Mouse (Mus musculus): ENCODE results near the gene Mrps18c. TPM values are rescaled to one million over a fixed set of nuclear protein-coding genes. Genes with fewer than 3 reads are reported as not detected.

Gene Mrps18c
- polyA plus RNA-seq (2014; fragmentation: Nextera tagmentation; extraction: Ambion mirVana): 152 and 184 TPM in 2 replicates

DNA sequence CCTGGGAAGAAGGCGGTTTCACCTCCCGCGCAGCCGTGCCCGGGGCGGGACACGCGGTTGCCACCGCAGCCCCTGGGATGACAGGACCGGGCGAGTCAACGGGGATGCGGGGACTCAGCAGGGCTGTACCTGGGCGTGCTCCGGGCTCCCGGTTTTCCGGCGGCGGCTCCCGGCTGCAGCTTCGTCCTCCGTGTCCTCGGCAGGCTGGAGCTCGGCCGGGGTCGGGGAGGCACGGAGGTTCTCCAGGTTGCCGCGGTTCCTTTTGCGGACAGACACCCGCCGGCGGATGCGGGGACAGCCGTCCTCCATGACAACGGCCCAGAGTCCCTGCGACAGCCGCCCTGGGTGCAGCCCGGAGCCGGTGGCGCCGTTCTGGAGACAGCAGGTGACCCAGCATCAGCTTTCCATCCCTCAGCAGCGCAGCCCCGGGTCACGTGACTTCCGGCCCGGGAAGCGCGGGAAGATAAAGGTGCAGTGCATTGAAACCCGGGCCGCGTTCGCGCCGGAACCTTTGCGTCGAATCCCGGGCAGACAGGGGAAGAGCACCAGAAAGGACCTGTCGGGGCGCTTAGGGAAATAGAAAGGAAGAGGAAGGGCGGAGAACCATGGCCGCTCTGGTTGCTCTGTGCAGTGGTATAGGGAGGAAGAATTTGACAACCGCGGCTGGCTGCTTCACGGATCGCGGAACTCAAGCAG is at the start of gene Mrps18c, which contains the start of gene Helq:
Gene Mrps18c (plus strand): TSS at position 463 of the 696 bp plus-strand sequence.
Gene Helq (minus strand): TSS at position 434 of the 696 bp plus-strand sequence.
- Histone ChIP-seq H3K4me2 (ENCODE audit: low read depth, low read length) (peak within 1 kb of the TSS; percentile 88), H3K4me1 (ENCODE audit: control insufficient read depth, insufficient read depth, low read length) (peaks cover 14% of the 10 kb centered on the region; the same call in 1 of the 2 replicates), H3K36me3 (ENCODE audit: control insufficient read depth, insufficient read depth, low read length) (peaks cover 33% of the 10 kb centered on the region), H3K9ac (replicated peaks; ENCODE audit: low read depth, low read length) (peak within 1 kb of the TSS; percentile 87), H3K27me3 (ENCODE audit: control insufficient read depth, insufficient read depth, low read length) (no peaks in the 10 kb centered on the region), H3K27ac (ENCODE audit: low read depth, low read length) (peak within 1 kb of the TSS; percentile 67; the same call in 1 of the 2 replicates), H3K4me3 (ENCODE audit: low read depth, low read length) (peak within 1 kb of the TSS; percentile 80), H3K9me3 (ENCODE audit: control insufficient read depth, low read length) (no peaks in the 10 kb centered on the region)
- ATAC-seq (ENCODE audit: low read depth): peak; percentile 98
- WGBS: under 1% methylated on average over 67 of the region's 67 CpGs

DNA sequence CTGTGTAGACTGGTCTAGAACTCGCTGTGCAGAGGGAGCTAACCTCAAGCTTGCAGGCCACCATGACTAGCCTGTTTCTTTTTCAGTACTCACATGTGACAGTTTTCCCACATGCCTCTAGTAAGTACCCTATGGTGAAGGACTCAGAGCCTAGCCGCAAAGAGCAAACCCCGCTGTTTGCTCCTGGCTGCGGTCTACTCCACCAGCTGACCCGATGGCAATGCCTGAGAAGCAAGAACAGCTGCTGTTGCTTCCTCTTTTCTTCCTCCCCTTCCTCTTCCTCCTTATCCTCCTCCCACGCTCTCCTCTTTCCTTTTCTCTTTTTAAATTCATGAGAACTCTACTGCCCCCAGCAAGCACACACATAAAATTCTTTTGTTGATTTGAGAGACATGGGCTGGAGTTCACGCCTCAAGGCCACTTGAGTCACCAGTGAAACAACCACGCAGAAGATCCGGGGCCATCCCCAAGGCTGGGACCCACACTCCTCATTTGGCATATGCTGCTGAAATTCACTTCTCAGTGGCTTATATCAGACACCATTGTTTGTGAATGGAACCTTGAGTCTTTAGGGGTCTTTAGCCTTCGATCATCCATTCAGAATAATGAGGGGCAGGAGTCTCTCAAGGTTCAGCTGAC is 47.7 kb upstream of the Mrps18c start:
- Histone ChIP-seq H3K27me3 (ENCODE audit: control insufficient read depth, insufficient read depth, low read length) (no peaks in the 10 kb centered on the region), H3K9ac (replicated peaks; ENCODE audit: low read depth, low read length) (no peak overlapping the region), H3K9me3 (ENCODE audit: control insufficient read depth, low read length) (no peaks in the 10 kb centered on the region), H3K27ac (ENCODE audit: low read depth, low read length) (no peak overlapping the region), H3K36me3 (ENCODE audit: control insufficient read depth, insufficient read depth, low read length) (no peaks in the 10 kb centered on the region), H3K4me2 (ENCODE audit: low read depth, low read length) (no peak overlapping the region), H3K4me3 (ENCODE audit: low read depth, low read length) (no peak overlapping the region), H3K4me1 (ENCODE audit: control insufficient read depth, insufficient read depth, low read length) (no peaks in the 10 kb centered on the region)
- WGBS: 85% methylated on average over 10 of the region's 10 CpGs
- no peak for ATAC-seq (ENCODE audit: low read depth)

DNA sequence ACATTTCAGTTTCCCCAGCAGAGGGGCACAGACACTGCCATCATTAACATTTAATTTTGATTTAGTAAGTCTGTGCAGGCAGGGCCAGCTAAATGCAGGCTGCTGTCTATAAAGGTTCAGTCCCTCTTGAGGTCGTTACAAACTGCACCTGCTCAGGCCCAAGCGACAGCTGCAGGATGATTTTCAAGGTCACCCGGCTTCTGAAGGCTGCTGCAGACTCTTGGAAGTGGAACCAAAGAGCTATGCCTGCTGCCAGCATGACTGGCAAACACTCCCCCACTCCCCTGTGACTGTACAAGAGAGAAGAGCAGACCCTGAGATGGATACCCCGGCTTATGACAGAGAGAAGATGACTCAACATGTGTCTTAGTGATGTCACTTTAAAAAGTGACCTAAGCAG is 46.8 kb upstream of the Mrps18c start:
- H3K9ac ChIP-seq (replicated peaks; ENCODE audit: low read depth, low read length): no peak overlapping the region
- no peaks in the 10 kb centered on the region for H3K4me1 ChIP-seq (ENCODE audit: control insufficient read depth, insufficient read depth, low read length)
- no peak overlapping the region for H3K27ac ChIP-seq (ENCODE audit: low read depth, low read length)
- H3K4me2 ChIP-seq (ENCODE audit: low read depth, low read length): no peak overlapping the region
- no peaks in the 10 kb centered on the region for H3K27me3 ChIP-seq (ENCODE audit: control insufficient read depth, insufficient read depth, low read length)
- H3K36me3 ChIP-seq (ENCODE audit: control insufficient read depth, insufficient read depth, low read length): no peaks in the 10 kb centered on the region
- H3K9me3 ChIP-seq (ENCODE audit: control insufficient read depth, low read length): no peaks in the 10 kb centered on the region
- H3K4me3 ChIP-seq (ENCODE audit: low read depth, low read length): no peak overlapping the region
- WGBS: 40% methylated on average over 4 of the region's 4 CpGs
- no peak for ATAC-seq (ENCODE audit: low read depth)

GRCm38 (mm10) chr5:100753407-100753806 is 45.0 kb upstream of the Mrps18c start:
- no peaks in the 10 kb centered on the region for H3K27me3 ChIP-seq (ENCODE audit: control insufficient read depth, insufficient read depth, low read length)
- WGBS: 31% methylated on average over 7 of the region's 7 CpGs
- H3K9me3 ChIP-seq (ENCODE audit: control insufficient read depth, low read length): no peaks in the 10 kb centered on the region
- no peak overlapping the region for H3K27ac ChIP-seq (ENCODE audit: low read depth, low read length)
- no peak overlapping the region for H3K9ac ChIP-seq (replicated peaks; ENCODE audit: low read depth, low read length)
- no peak overlapping the region for H3K4me2 ChIP-seq (ENCODE audit: low read depth, low read length)
- no peak for ATAC-seq (ENCODE audit: low read depth)
- H3K4me3 ChIP-seq (ENCODE audit: low read depth, low read length): no peak overlapping the region
- H3K36me3 ChIP-seq (ENCODE audit: control insufficient read depth, insufficient read depth, low read length): no peaks in the 10 kb centered on the region
- no peaks in the 10 kb centered on the region for H3K4me1 ChIP-seq (ENCODE audit: control insufficient read depth, insufficient read depth, low read length)

DNA sequence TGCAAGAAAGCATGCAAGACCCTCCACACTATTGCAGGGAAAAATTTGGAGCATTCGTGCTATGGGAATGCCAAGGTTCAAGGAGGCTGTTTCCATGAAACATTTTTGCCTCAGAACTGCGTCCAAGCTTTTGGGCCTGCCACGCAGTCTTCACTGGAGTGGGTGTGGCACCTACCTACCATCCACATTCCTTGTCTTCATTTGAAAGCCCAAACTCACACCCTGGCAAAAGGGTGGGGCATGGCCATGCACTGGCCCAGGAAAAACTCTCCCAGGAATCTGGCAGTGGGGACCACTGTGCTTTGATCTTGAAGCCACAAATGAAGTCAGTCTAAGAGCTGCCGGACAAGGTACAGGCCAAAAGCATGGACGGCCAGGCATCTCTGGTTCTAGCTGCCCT is 40.3 kb upstream of the Mrps18c start:
- Histone ChIP-seq H3K9me3 (ENCODE audit: control insufficient read depth, low read length) (no peaks in the 10 kb centered on the region), H3K4me3 (ENCODE audit: low read depth, low read length) (no peak overlapping the region), H3K4me1 (ENCODE audit: control insufficient read depth, insufficient read depth, low read length) (no peaks in the 10 kb centered on the region), H3K36me3 (ENCODE audit: control insufficient read depth, insufficient read depth, low read length) (peaks cover 9% of the 10 kb centered on the region), H3K27me3 (ENCODE audit: control insufficient read depth, insufficient read depth, low read length) (no peaks in the 10 kb centered on the region), H3K9ac (replicated peaks; ENCODE audit: low read depth, low read length) (no peak overlapping the region), H3K4me2 (ENCODE audit: low read depth, low read length) (no peak overlapping the region), H3K27ac (ENCODE audit: low read depth, low read length) (no peak overlapping the region)
- 94% methylated on average over 5 of the region's 5 CpGs for WGBS
- ATAC-seq (ENCODE audit: low read depth): no peak

GRCm38 (mm10) chr5:100760049-100760663 is 38.3 kb upstream of the Mrps18c start:
- Histone ChIP-seq H3K27me3 (ENCODE audit: control insufficient read depth, insufficient read depth, low read length) (no peaks in the 10 kb centered on the region), H3K4me1 (ENCODE audit: control insufficient read depth, insufficient read depth, low read length) (no peaks in the 10 kb centered on the region), H3K4me3 (ENCODE audit: low read depth, low read length) (no peak overlapping the region), H3K4me2 (ENCODE audit: low read depth, low read length) (no peak overlapping the region), H3K9me3 (ENCODE audit: control insufficient read depth, low read length) (no peaks in the 10 kb centered on the region), H3K27ac (ENCODE audit: low read depth, low read length) (no peak overlapping the region), H3K36me3 (ENCODE audit: control insufficient read depth, insufficient read depth, low read length) (peaks cover 28% of the 10 kb centered on the region), H3K9ac (replicated peaks; ENCODE audit: low read depth, low read length) (no peak overlapping the region)
- 77% methylated on average over 10 of the region's 10 CpGs for WGBS
- no peak for ATAC-seq (ENCODE audit: low read depth)

- H3K27me3 ChIP-seq (ENCODE audit: control insufficient read depth, insufficient read depth, low read length): no peaks in the 10 kb centered on the region
- H3K9me3 ChIP-seq (ENCODE audit: control insufficient read depth, low read length): no peaks in the 10 kb centered on the region
- no peaks in the 10 kb centered on the region for H3K4me1 ChIP-seq (ENCODE audit: control insufficient read depth, insufficient read depth, low read length)
- ATAC-seq (ENCODE audit: low read depth): no peak
- H3K4me2 ChIP-seq (ENCODE audit: low read depth, low read length): no peak overlapping the region
- H3K9ac ChIP-seq (replicated peaks; ENCODE audit: low read depth, low read length): no peak overlapping the region
- whole genome bisulfite sequencing: 93% methylated on average over 7 of the region's 7 CpGs
- H3K4me3 ChIP-seq (ENCODE audit: low read depth, low read length): no peak overlapping the region
- no peak overlapping the region for H3K27ac ChIP-seq (ENCODE audit: low read depth, low read length)
- H3K36me3 ChIP-seq (ENCODE audit: control insufficient read depth, insufficient read depth, low read length): peaks cover 38% of the 10 kb centered on the region
These were observed 36.7 kb upstream of the Mrps18c start for GRCm38 (mm10) chr5:100761736-100762135.

GRCm38 (mm10) chr5:100766026-100766425 is 32.4 kb upstream of the Mrps18c start:
- no peak overlapping the region for H3K27ac ChIP-seq (ENCODE audit: low read depth, low read length)
- H3K27me3 ChIP-seq (ENCODE audit: control insufficient read depth, insufficient read depth, low read length): no peaks in the 10 kb centered on the region
- no peak for ATAC-seq (ENCODE audit: low read depth)
- H3K4me1 ChIP-seq (ENCODE audit: control insufficient read depth, insufficient read depth, low read length): no peaks in the 10 kb centered on the region
- H3K9me3 ChIP-seq (ENCODE audit: control insufficient read depth, low read length): no peaks in the 10 kb centered on the region
- H3K4me3 ChIP-seq (ENCODE audit: low read depth, low read length): no peak overlapping the region
- H3K4me2 ChIP-seq (ENCODE audit: low read depth, low read length): no peak overlapping the region
- peaks cover 71% of the 10 kb centered on the region for H3K36me3 ChIP-seq (ENCODE audit: control insufficient read depth, insufficient read depth, low read length)
- H3K9ac ChIP-seq (replicated peaks; ENCODE audit: low read depth, low read length): no peak overlapping the region
- WGBS: 97% methylated on average over 7 of the region's 7 CpGs

DNA sequence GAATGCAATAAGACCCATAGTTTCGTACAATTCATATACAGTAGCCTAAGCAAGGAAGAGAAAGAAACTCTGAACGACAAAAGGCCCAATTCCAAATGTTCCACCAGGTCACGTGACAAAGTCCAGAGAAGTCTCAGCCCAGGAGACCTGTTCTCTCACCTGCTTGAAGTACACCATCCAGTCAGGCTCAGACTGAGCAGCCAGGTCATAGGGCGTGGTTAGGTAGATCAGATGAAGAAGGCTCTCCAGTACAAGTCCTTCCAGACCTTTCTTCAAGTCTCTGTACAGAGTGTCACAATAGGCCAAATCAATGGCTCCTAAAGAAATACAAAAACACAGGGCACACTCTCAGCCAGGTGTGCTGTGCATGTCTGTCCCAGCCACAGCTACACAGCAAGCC is 26.9 kb upstream of the Mrps18c start:
- Histone ChIP-seq H3K9me3 (ENCODE audit: control insufficient read depth, low read length) (no peaks in the 10 kb centered on the region), H3K36me3 (ENCODE audit: control insufficient read depth, insufficient read depth, low read length) (peaks cover 64% of the 10 kb centered on the region), H3K27me3 (ENCODE audit: control insufficient read depth, insufficient read depth, low read length) (no peaks in the 10 kb centered on the region), H3K9ac (replicated peaks; ENCODE audit: low read depth, low read length) (no peak overlapping the region), H3K27ac (ENCODE audit: low read depth, low read length) (no peak overlapping the region), H3K4me3 (ENCODE audit: low read depth, low read length) (no peak overlapping the region), H3K4me2 (ENCODE audit: low read depth, low read length) (no peak overlapping the region), H3K4me1 (ENCODE audit: control insufficient read depth, insufficient read depth, low read length) (no peaks in the 10 kb centered on the region)
- 92% methylated on average over 4 of the region's 4 CpGs for WGBS
- ATAC-seq (ENCODE audit: low read depth): no peak

Measured in neural tube, embryonic 14.5 days (tissue).